Mouse (Mus musculus): ENCODE data around the gene Bivm.

The Bivm gene

DNA sequence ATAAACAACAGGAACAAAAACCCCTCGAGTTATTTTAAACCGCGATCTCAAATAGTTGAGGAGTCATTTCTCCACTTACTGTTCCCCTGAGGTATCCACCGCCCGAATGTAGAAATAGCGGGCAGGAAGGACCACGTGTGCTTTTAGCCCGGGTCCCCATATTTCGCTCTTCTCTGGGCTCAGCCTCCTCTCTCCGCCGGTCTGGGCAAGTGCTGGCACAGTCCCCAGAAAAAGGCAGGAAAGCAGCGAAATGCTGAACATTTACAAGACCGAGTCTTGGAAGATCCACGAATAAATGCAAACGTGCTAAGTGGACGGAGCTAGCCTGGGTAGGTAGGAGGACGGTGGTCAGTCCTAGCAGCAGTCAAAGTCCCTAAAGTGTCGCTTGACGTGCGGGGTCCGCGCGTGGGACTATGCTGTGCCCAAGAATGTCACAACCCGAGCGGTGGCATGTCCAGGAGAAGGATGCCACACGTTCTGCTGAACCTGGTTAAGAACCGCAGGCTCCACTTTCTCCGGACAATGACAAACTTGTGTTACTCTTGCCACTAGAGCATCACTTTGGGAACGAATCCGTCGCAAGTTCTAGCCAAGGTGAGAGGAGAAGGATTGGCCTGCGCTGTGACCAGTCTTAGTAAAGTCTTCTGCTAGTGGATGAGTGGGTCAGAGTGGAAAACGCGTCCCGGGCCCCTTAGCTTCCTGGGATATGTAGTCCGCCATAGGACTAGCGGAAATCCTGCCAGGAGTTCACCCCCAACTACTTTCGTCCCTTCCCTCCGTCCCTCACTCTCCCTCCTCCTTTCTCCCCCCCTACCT, at the start of gene Bivm, which contains the start of gene Kdelc1:
Bivm (plus strand) TSS at position 719 of the 816 bp plus-strand sequence.
Kdelc1 (minus strand) TSS at position 570 of the 816 bp plus-strand sequence.
- peak; percentile 87 to 93 for DNase-seq (ENCODE audit: low spot score in 2 of 2)

DNA sequence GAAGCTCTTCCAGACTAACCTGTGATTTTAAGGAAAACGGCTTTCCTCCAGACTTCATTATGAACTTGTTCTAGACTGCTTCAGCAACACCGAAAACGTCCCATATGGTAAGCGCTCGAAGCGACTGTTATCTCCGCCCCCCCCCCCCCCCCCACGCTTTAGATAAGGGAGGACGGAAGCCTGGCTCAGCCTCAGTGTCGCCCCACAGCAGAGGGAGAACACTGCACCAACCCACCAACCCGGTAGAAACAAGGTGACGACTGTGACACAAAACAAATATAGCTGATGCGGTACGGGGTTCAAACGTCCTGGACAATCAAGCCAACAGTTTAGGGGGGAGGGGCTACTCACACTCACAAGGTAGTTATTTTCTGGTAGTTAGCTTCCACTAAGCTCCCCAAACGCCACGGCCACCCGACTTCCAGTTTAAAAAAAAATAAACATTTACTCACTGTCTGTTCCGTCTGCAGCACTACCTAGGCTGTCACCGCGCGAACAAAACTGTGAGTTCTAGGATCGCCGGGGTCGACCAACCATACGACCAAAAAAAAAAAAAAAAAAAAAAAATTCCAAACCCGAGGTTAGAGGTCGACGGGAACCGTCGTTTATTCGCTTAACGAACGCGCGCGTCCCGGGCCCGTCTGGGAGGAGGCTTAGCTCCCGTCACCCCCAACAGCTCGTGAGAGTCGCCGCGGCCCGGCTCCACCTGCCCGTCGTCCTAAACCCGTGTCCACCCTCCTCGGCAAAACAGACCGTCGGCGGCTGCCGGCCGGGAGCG, 17.1 kb upstream of the Bivm start:
- DNase-seq (ENCODE audit: low spot score in 2 of 2): peak; percentile 17 to 24

DNA sequence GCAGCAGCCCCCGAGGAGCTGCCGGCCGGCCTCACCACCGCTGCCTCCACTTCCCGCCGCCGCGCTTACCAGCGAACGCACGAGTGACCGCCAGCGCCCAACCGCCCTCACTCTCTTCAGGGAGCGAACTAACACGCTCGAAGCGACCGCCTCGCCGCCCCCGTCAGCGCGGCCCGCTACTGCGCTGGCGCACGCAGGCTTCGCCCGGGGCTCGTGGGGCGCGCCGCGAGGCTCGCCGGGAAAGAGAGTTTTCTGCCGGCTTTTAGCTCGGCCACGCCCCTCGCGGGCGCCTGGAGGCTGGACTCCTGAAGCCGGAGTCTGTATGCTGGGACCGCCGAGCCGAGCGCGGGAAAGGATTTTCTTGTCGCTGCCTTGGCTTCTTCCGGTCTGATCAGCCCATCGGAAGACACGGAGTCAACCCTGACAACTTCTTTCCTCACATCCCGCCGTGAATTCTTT, 16.5 kb upstream of the Bivm start, which contains the start of gene Tex30:
Tex30 (minus strand) TSS at position 183 of the 459 bp plus-strand sequence.
- DNase-seq (ENCODE audit: low spot score in 2 of 2): peak; percentile 87 to 91

DNA sequence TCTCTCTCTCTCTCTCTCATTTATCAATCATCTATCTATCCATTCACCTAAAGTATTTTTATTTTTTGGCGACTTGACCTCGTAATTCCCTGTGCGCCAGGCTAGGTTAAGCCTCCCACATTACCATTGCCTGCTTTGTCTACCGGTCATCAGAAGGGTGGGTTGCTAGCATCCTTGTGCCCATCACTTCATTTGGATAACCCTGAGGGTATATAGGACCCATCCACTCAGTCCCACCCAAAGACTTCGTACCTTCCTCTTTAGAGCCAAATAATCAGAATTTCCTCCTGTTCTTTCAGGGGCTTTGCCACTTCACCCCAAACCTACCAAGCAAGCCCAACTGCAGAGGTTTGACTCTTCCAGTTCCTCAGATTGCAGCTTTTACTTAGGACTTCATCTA, 15.8 kb upstream of the Bivm start:
- DNase-seq (ENCODE audit: low spot score in 2 of 2): no peak

DNA sequence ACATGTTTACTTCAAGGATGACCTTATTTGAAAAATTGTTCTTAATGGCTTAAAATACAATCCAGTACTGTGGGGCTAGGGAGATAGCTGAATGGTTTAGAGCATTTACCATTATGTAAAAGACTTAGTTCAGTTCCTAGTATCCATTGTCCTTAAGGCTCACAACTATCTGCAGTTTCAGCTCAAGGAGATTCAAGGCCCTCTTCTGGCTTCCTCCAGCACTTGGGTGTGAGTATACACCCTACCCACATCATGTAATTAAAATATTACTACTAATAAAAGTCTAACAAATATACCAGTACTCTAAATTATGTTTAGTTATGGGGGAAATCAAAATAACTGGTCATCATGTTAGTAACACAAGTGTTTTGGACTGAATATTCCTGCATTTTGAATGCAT, 1.2 kb upstream of the Bivm start:
- no peak for DNase-seq (ENCODE audit: low spot score in 2 of 2)

DNA sequence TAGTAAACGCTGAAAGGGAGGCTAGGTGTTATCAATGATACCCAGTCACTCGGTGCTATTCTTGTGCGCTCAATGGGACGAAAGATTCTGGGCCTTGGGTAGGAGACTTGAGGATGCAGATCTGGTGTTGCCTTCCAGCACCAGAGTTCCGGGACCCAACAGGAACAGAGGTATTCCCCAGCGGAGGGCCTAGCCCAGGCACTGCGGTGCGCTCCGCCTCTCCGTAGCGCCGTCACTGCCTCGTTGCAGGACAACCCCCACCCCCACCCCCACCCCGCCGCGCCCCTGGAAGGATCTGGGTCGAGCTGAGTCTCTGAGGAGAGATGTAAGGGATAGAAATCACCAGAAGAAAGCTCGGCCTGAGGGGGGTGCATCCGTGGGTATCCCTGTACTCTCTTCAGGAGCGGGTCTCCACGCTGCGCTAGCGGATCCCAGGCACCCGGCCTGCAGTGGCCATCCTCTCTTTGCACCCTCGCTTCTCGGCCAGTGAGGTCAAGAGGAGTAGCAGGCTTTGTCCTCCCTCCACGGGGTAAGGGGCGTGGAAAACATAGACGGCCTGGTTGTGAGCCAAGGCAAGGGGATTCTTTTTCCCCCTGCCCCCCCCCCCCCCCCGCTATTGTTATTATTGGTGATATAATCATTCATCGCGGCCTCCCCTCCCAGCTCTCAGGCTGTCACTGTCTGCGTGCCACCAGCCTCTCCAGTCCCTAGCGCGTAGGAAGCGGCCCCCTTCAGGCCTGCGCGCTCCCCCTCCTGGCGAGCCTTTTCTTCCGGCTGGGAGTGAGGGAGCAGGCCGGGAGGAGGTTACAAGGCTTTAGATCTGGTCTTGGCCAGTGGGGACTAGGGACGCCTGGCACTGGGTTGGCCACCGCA, 680 bp downstream of the Bivm start:
- peak; percentile 75 to 76 for DNase-seq (ENCODE audit: low spot score in 2 of 2)

DNA sequence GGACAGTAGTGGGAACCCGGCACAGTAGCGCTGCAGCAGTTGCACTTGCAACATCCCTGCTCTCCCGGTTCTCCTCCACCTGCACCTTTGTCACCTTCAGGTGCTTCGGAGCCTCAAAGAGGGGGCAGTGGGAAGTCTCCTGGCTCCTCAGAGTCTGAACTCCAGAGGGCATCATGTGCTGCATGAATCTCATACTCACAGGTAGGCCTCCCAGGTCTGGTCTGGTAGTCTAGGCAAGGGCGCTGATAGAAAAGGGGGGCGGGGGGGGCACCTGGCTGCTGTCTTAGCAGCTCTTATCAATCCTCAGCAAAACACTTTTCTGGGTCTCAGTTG, 1.3 kb downstream of the Bivm start:
- no peak for DNase-seq (ENCODE audit: low spot score in 2 of 2)

DNA sequence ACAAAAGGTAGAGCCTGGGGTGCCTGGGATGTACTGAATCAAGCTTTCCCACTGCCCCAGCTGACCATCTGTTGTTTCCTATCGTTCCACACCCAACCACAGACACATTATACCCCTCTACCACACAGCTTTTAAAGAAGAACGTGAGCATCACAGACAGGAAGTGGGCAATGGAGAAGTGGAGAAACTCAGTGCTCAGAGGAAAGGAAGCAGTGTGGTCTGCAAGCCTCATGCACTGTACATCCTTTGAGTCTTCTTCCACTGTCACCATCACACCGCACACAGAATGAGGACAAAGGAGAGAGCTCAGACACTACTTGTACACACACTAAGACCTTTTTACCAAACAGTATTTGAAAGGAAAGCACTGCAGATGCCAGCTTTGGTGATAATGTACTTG, 3.5 kb downstream of the Bivm start:
- DNase-seq (ENCODE audit: low spot score in 2 of 2): no peak

DNA sequence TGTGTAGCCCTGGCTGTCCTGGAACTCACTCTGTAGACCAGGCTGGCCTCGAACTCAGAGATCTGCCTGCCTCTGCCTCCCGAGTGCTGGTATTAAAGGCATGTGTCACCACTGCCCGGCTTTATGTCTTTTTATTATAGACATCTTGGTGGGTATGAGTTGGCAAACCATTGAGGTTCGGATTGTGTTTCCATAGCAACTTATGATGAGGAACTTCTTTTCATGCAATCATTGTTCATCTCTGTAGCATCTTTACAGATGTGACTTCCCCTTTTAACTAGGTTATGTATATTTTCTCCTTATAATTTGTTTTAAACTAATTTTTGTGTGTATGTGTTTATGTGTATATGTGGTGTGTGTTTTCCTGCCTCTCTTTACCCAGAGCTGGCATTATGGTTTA, 6.8 kb downstream of the Bivm start:
- DNase-seq (ENCODE audit: low spot score in 2 of 2): no peak

DNA sequence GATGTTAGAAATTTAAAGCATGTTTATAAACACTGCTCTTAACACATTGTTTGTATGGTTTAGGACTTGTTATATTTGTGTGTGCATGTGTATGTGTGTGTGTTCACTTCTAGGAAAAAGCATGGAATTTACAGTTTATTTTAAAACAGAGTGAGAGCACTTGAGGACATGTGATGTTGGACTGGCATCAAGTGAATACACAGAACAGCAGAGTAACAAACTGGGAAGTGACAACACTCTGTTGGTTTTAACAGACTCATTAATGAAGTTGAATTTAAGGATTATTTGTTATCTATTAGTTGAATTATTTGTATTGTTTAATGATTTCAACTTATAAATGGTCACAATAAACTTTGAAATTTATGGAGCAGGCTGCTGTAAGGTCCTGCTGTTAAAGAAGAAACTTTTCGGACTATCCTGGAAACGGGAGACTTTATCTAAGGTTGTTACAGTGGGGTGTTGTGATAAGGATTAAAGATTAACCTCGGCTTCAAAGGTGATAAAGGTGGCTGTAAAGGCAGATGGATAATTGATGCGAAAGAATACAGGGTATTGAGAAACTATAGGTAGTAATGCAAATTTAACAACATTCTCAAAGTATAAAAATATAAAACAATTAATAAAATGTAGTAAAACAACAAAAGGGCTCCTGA, 11.3 kb downstream of the Bivm start:
- no peak for DNase-seq (ENCODE audit: low spot score in 2 of 2)

DNA sequence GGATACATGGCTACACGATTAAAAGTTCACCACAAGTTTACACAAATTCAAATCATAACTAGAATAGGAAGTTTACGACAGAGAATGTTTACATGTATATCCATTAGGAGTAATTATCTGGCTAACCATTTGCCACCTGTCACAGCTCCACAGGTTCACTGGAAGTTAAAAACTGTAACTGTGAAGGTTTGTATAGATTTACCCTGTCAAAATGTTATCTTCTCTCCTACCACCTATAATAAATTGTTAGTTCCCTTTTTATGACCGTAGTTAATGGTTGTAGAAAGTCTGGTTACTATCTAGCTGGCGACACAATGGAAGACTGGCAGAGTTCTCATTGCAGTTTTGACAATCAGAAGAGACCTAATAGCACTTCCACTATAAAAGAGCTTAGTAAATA, 21.5 kb downstream of the Bivm start:
- DNase-seq (ENCODE audit: low spot score in 2 of 2): no peak

DNA sequence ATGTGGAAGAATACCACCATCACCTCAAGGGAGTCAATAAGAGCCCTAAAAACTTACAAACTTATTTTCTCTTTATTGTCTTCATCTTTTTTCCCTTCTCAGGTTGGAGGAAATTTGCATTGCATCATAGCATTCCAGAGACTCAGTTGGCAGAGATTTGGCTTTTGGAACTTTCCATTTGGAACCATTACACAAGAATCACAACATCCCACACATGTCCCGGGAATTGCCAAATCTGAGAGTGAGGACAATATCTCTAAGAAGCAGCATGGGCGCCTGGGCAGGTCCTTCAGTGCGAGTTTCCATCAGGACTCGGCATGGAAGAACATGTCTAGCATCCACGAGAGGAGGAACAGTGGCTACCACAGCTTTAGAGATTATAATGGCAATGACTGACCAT, 24.0 kb downstream of the Bivm start:
- no peak for DNase-seq (ENCODE audit: low spot score in 2 of 2)

DNA sequence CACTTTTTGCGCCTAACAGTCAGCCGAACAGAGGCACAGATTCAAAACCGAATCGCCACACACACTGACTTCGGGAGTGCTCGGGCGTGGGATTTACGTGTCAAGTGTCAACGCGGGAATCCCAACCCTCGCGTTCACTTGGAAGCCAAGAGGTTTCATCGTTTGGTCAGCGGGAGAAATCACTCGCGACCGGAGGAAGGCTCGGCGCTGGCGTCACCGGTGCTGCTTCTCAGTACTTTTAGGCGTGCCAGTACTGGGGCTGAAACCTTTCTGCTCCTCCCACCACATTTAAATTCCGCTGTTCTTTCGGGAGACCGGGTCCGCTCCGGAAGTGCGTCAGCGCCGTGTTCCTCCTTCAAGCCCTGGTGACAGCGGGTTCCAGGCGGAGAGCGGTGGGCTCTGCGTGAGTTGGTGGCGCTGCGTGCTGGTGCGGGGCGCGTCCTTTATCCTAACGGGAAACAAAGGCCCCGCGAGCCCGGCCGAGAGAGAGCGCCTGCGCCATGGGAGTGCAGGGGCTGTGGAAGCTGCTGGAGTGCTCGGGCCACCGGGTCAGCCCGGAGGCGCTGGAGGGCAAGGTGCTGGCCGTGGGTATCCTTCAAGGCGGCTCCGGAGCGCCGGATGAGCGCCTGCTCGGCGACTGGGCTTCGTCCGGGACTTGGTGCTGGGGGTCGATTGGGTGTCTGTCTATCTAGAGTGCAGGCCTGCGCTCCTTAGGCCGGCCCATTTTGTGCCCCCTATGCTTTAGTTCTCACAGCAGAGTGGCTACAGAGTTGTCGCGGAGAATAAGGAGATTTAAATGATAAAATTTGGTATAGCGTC, 29.0 kb downstream of the Bivm start, which contains the start of gene Ercc5:
Ercc5 (plus strand) TSS at position 182 of the 819 bp plus-strand sequence.
- peak; percentile 80 to 85 for DNase-seq (ENCODE audit: low spot score in 2 of 2)

DNA sequence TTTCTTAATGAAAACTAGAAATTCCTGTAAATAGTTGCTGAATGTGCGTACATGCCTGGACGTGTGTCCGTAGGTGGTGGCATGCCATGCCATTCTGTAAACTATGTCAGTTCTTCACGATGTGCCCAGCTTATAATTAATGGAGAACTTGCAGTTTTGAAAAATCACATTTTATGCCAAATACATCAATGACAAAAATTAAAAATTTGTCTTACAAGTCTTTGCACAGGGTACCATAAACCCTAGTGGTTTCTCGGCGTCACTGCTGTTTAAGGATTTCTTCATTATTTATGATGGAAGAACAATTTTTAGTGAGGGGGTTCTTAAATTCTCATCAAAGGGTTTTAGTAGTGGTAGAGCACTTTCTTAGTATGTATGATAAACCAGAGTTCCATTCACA, 29.9 kb downstream of the Bivm start:
- DNase-seq (ENCODE audit: low spot score in 2 of 2): no peak

DNA sequence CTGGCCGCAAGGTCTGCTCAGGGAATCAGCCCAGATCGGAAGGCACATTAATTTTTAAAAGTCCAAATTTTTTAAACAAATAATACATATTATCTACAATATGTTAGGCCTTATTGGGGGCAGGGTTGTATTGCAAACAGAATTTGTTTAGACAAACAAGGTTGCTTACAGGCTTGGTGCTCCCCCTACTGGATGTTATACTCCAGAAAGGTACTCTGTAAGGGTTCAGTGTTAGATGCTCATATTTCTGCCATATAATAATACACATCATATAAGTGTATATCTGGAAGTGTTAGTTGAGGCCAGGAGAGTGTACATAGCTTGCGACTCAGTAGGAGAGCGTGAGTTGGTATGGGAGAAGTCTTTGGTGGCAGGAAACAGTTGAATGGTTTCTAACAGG, 36.5 kb downstream of the Bivm start:
- no peak for DNase-seq (ENCODE audit: low spot score in 2 of 2)

DNA sequence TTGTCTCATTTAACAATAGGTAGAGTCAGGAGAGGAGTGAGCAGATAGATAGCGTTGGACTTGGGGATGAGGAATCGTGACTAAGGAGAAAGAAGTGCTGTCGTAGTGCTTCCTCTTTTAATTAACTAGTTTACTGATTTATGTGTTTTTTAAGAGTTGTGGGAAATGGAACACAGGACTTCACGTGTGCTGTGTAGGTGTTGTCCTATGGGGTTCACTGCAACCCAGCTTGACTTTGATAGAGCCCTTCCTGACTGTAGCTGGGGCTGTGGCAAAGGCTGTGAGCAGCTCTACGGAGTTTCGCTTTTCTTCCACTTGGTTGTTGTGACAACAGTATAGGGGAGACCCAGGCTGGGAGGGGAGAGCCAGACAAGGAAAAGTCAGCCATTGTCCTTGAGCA, 39.6 kb downstream of the Bivm start:
- no peak for DNase-seq (ENCODE audit: low spot score in 2 of 2)

DNA sequence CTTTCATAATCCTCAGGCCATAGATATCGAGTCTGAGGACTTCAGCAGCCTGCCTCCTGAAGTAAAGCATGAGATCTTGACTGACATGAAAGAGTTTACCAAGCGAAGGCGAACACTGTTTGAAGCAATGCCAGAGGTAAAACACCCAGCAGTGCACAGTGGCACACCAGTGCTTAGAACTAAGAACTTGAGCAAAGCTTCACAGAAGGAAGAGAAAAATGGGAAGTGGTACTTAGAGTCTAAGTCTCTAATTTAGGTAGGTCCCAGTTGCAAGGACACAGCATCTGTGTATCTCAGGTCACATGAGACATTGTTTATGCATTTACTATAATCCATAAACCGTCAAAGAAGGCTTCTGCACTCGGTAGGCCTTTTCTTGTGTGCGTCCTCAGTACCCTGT, 43.1 kb downstream of the Bivm start:
- DNase-seq (ENCODE audit: low spot score in 2 of 2): no peak

DNA sequence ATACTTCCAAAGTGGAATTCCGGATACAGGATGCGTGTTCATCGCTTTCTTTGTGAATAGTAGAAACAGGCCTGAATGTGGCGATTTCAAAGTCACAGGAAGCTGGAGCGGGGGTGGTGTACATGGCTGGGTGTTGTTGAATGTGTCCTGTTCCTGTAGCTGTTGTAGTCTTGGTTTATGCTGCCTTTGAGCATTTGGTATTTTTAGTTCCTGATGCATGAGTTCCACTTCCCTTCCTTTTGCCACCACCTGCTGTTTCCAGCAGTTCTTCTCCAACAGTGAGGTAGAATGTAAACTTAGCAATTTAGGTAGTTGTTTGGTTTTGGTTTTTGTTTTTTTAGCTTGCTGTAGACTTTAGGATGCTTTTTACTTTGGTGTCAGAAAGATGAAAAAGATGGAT, 43.6 kb downstream of the Bivm start:
- DNase-seq (ENCODE audit: low spot score in 2 of 2): no peak

DNA sequence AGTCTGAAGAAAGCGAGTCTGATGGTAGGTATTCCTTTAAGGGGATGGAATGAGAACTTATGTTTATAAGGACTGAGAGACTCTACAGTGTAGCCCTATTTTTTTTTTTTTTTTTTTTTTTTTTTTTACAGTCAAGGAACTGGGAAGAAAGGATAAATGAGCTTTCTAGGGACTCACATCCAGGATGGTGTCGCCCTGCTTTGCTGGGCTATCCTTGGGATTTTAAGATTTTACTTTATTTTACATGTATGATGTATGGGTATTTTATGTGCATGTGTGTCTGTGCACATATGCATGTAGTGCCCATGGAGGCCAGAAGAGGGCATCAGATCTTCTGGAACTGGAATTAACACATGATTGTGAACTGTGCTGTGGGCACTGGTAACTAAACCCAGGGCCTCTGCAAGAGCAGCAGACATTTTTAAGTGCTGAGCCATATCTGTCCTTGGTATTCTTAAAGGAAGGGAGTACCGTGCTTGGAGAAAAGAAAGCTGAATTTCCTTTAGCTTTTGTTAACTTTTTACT, 49.2 kb downstream of the Bivm start:
- DNase-seq (ENCODE audit: low spot score in 2 of 2): no peak

DNA sequence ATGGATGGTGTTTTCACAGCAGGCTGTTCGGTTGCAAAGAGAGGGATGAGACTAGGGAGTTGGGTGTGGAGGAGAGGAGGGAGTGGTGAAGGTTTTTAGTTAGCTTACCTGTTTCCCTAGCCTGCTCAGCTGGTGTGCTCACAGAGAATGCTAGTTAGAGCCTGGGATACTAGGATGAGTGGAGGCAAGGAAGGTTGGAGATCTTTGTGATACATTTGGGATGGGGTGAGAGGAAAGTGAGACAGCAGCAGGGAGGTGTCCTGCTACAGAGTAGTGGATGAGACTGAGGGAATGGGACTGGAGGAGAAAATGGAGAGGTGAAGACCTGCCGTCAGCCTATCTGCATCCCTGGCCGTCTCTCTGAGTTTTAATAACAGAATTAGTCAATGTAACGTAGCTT, 53.9 kb downstream of the Bivm start:
- DNase-seq (ENCODE audit: low spot score in 2 of 2): no peak
